Mouse (Mus musculus) testis, postnatal 10 days (tissue): ENCODE results near the gene Zfp143.

Experiments used
- DNase-seq: peaks from one replicate; pipeline ENCODE4 v3.0.0; 2021; ENCODE audit warnings: low spot score

The Zfp143 gene

DNA sequence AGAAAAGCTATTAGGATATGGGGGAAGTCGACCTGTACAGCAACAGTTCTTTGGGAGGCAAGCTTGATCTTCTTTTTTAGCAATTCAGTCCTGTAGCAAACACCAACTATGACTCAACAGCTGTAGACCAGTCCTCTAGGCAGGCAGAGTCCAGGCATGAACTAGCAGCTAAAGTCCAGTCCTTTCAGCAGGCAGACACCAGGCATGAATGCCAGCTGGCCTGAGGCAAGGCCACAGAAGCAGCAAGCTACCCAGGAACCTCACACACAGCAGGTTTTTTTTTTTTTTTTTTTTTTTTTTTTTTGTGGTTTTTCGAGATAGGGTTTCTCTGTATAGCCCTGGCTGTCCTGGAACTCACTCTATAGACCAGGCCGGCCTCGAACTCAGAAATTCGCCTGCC lies 73.0 kb downstream of the Zfp143 start:
- DNase-seq = no peak

DNA sequence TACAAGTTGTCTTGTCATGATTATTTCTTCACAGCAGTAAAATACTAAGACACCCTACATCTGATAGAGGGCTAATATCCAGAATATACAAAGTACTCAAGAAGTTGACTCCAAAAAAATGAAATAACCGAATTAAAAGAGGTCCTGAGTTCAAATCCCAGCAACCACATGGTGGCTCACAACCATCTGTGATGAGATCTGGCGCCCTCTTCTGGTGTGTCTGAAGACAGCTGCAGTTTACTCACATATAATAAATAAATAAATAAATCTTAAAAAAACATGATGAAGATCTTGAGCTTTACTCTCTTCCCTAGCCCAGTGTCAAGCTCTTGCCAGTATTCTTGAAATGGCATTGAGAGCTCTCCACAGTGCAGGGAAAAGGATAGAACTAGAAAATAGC lies 77.5 kb downstream of the Zfp143 start:
- no peak for DNase-seq

GRCm38 (mm10) chr7:110143863-110144262 lies 82.8 kb downstream of the Zfp143 start:
- no peak for DNase-seq
